ENCODE assay signal across 20 mouse cellular contexts in the genomic region with DNA sequence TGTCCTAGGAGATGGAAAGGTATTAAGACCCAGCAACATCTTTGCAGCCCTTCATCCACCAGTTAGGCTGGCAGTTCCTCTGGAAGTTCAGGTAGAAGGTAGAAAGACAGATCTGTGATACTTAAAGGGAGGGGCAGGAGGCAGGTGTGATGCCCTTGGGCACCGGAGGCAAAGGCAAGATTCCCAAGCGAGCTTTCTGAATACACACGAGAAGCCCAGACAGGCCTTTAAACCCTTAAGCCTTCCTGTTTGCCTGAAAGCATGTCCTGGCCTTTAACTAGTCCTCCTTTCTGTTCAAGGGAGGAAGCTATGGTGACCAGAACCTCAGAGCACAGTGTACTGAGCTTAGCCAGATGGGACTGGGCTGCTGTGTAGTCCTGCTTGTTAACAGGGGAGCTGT. TPM values are rescaled to one million over a fixed set of nuclear protein-coding genes. Genes with fewer than 3 reads are reported as not detected.
DNase-seq lines count a peak whose midpoint lies in the region; ATAC-seq and TF ChIP-seq lines count a peak whose summit lies in the region.
"Had no signal": no experiment of that assay in that cellular context is flagged by ENCODE, and none has a peak within 500 bp of the region (broad histone marks: within the 10 kb centered on the region; RNA-seq: fewer than 3 reads in every experiment).

No protein-coding gene starts in this region.

- no peaks in the 10 kb centered on the region for H3K27me3 ChIP-seq in midbrain, embryonic 10.5 days (ENCODE audit: low read depth, poor library complexity, severe bottlenecking)
- no peaks in the 10 kb centered on the region for H3K27me3 ChIP-seq in midbrain, postnatal 0 days (ENCODE audit: insufficient read depth, low read length)
- H3K27me3 ChIP-seq in testis, adult 2 months (ENCODE audit: control insufficient read depth, insufficient read depth, low read length) = no peaks in the 10 kb centered on the region
- H3K27me3 ChIP-seq: embryonic facial prominence, embryonic 15.5 days; heart, embryonic 15.5 days had no signal

- 74% methylated on average over 3 of the region's 3 CpGs for whole genome bisulfite sequencing in midbrain, embryonic 10.5 days
- WGBS in midbrain, postnatal 0 days = 62% methylated on average over 3 of the region's 3 CpGs

- H3K36me3 ChIP-seq in midbrain, embryonic 10.5 days = 0 out of 2 replicates have a peak, but pooled peaks cover 2% of the 10 kb centered on the region
- H3K36me3 ChIP-seq in midbrain, postnatal 0 days (ENCODE audit: insufficient read depth, low read length) = no peaks in the 10 kb centered on the region
- no peaks in the 10 kb centered on the region for H3K36me3 ChIP-seq in testis, adult 2 months (ENCODE audit: control insufficient read depth, insufficient read depth, low read length)
- H3K36me3 ChIP-seq: embryonic facial prominence, embryonic 15.5 days; G1E; heart, embryonic 15.5 days had no signal

- TF ChIP-seq CTCF in midbrain, postnatal 0 days (IDR thresholded peaks at IDR 0.05) = no peak
- TF ChIP-seq CTCF in testis, adult 2 months (IDR thresholded peaks at IDR 0.05; ENCODE audit: control insufficient read depth, insufficient read depth, insufficient replicate concordance, low read depth, low read length) = no peak

- peaks cover 59% of the 10 kb centered on the region for H3K4me1 ChIP-seq in midbrain, embryonic 10.5 days
- H3K4me1 ChIP-seq in midbrain, postnatal 0 days (ENCODE audit: insufficient read depth, low read length) = no peaks in the 10 kb centered on the region
- H3K4me1 ChIP-seq in testis, adult 2 months (ENCODE audit: control insufficient read depth, insufficient read depth, low read length) = peaks cover 9% of the 10 kb centered on the region

- DNase-seq in heart, adult 11 months = peak; percentile 91
- DNase-seq in heart, adult 8-10 months (ENCODE audit: low spot score) = no peak
- DNase-seq in midbrain, embryonic 10.5 days (ENCODE audit: low spot score) = no peak
- DNase-seq in midbrain, postnatal 0 days (ENCODE audit: low spot score) = no peak
- no peak for DNase-seq in testis, postnatal 10 days (ENCODE audit: low spot score)
- DNase-seq in left cerebral cortex, adult 9 months (ENCODE audit: low spot score in 2 of 2) = no peak
- DNase-seq: adrenal gland, adult 8-10 months; adrenal gland, postnatal 36 days; cerebellum, adult 11 months; cerebellum, adult 8-10 months; embryo, embryonic 11 days; heart, postnatal 14 days had no signal

- H3K4me2 ChIP-seq in midbrain, postnatal 0 days (ENCODE audit: low read depth, low read length, poor library complexity, severe bottlenecking) = no peak overlapping the region
- H3K4me2 ChIP-seq: embryonic facial prominence, embryonic 15.5 days; heart, embryonic 11.5 days; heart, embryonic 15.5 days had no signal

- H3K4me3 ChIP-seq in midbrain, embryonic 10.5 days = no peak overlapping the region
- no peak overlapping the region for H3K4me3 ChIP-seq in midbrain, postnatal 0 days (ENCODE audit: low read depth, low read length)
- no peak overlapping the region for H3K4me3 ChIP-seq in testis, adult 2 months (ENCODE audit: control insufficient read depth, low read depth, low read length)
- H3K4me3 ChIP-seq: embryonic facial prominence, embryonic 15.5 days; erythroblast, embryonic 14.5 days; heart, embryonic 15.5 days had no signal

- no peak overlapping the region for H3K9ac ChIP-seq in midbrain, postnatal 0 days (replicated peaks; ENCODE audit: low read length, poor library complexity, severe bottlenecking)
- H3K9ac ChIP-seq: embryonic facial prominence, embryonic 15.5 days; heart, embryonic 15.5 days had no signal

- peak overlapping the region; percentile 97 for H3K27ac ChIP-seq in midbrain, embryonic 10.5 days (replicated peaks)
- H3K27ac ChIP-seq in midbrain, postnatal 0 days (ENCODE audit: low read depth, low read length) = no peak overlapping the region
- H3K27ac ChIP-seq in testis, adult 2 months (ENCODE audit: control insufficient read depth, insufficient read depth, low read depth, low read length) = peak overlapping the region; percentile 77
- H3K27ac ChIP-seq: embryonic facial prominence, embryonic 15.5 days; heart, embryonic 15.5 days had no signal

- TF ChIP-seq POLR2A in testis, adult 2 months (IDR thresholded peaks at IDR 0.05; ENCODE audit: control insufficient read depth, low read depth, low read length) = no peak

- no peaks in the 10 kb centered on the region for H3K9me3 ChIP-seq in midbrain, embryonic 10.5 days (replicated peaks)
- H3K9me3 ChIP-seq in midbrain, postnatal 0 days (ENCODE audit: low read length) = no peaks in the 10 kb centered on the region
- H3K9me3 ChIP-seq: embryonic facial prominence, embryonic 15.5 days; G1E; heart, embryonic 15.5 days had no signal

- no peak for ATAC-seq in midbrain, postnatal 0 days (ENCODE audit: low FRiP score)
- ATAC-seq: forebrain, embryonic 16.5 days; hindbrain, embryonic 16.5 days had no signal

RNA-seq across cellular contexts. Expression of gene Heg1, which starts 1.5 kb away (rescaled TPM):
- 100 to 1,000 TPM; 122 to 159 (median 140) TPM for total RNA-seq in heart, adult 8-10 months (2022)
- polyA plus RNA-seq in midbrain, embryonic 10.5 days (2016; fragmentation: Nextera tagmentation; extraction: Ambion mirVana) = 34.3 and 45.7 TPM in 2 replicates
- total RNA-seq in midbrain, postnatal 0 days (2014; rRNA removed) = 19.5 and 22.4 TPM in 2 replicates
- 6.2 and 7.2 TPM in 2 replicates for polyA plus RNA-seq in midbrain, postnatal 0 days (2015; fragmentation: Nextera tagmentation; extraction: Ambion mirVana)
- 11.9 and 12.9 TPM in 2 replicates for polyA plus RNA-seq in testis, adult 2 months (2012; rRNA removed)
